Mouse (Mus musculus) mouse trophoblast stem cell (cell line): ENCODE measurements around the gene Nuak2.

Source experiments
- in situ Hi-C, 2 experiments: fragments of 300-500 bp; cut with MseI, MboI; formaldehyde crosslinking; loops; 2 replicates in 1 of 2; 3 replicates in 1 of 2; pipeline ENCODE4 v1.15.1; 2025

Gene Nuak2

DNA sequence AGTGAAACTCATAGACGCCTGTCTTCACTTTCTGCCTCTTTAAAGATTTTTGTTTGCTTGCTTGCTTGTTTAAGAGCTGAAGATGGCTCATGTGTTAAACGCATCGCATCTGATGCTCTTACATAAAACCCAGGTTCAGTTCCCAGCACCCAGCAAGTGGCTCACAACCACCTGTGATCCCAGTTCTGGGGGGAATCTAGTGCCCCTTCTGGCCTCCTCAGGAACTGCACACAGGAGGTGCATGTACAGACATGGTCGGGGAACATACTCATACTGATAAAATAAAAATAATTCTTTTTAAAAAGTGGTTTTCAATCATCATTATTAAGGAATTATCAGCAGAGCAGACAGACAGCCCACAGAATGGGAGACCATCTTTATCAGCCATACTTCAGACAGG, 35.1 kb downstream of the Nuak2 start:
- in situ Hi-C loops: no loop called here

DNA sequence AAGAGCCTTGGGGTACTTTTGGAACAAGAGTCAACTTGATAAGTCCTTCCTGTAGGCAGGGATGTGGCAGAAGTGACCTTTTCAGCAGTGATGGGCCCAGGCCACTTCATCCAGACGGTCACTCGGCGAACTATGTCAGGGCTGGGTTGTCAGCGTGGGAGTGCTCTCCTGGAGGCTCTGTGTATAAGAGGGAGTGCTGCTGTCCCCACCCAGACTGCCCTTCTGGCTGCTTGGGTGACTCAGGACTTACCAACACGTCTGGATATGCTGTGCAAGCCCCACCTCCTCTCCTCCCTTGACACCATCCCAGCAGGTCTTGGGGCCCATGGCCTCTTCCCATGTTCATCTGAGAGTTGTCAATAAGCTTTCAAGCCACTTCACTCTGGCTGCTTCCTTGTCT, 37.5 kb downstream of the Nuak2 start:
- in situ Hi-C loops: no loop called here

DNA sequence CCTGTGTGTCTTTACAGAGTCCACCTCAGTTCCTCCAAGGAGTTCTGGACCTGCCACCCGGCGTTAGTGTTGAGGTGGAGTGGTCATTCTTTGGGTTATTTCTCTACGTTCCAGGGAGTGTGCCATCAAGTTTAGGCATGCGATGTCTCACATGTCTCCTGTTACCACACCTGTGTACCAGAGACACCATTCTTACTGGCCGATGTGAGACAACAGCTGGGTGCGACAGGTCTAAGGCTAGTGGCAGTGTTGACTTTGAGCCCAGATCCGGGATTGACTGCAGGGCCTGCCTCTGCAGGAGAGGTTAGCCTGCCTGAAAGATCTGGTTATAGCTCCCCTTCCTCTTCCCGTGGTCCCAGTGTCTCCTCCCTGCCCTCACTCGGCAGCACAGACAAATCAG, 38.3 kb downstream of the Nuak2 start:
- in situ Hi-C loops: no loop called here

DNA sequence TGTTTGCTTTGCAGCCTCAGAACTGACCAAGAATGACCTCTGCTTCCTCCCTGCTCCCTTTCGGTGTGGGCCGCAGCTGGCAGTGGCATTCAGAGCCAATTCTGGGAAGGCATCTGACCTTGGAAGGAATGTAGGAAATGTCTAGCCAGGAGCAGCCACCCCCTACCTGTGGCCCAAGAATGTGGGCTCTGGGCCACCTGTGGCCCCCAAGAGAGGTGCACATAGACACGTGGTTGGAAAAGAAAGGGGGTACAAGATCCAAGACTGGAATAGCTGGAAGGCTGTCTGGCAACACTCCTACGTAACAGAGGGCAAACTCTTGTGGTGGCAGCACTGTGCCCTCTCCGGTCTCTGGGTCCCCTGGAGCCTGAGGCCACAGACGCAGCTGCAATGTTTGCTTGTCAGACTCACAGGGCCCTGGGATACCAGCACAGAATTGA, 39.3 kb downstream of the Nuak2 start:
- in situ Hi-C loops: loop anchor here (5.0 kb wide), 1 partner anchor 43 kb away; no protein-coding TSS in a partner anchor

DNA sequence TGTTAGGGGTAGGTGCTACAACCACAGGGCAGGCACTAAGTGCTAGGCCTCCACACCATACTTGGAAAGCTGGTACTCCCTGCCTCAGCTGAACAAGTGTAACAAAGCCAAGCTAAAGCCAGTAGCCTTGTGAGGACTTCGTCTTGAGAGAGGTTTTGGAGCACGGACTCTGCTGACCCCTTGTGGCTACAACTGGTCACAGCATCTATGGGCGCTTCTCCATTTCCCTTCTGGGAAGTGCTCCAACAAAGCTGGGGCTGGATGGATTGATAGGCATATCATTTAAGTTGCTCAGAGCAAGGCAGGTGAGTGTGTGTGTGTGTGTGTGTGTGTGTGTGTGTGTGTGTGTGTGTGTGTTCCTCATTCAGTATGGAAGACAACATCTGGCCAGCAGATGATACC, 39.9 kb downstream of the Nuak2 start:
- in situ Hi-C loops: loop anchor here (5.0 kb wide), 1 partner anchor 44 kb away; no protein-coding TSS in a partner anchor

DNA sequence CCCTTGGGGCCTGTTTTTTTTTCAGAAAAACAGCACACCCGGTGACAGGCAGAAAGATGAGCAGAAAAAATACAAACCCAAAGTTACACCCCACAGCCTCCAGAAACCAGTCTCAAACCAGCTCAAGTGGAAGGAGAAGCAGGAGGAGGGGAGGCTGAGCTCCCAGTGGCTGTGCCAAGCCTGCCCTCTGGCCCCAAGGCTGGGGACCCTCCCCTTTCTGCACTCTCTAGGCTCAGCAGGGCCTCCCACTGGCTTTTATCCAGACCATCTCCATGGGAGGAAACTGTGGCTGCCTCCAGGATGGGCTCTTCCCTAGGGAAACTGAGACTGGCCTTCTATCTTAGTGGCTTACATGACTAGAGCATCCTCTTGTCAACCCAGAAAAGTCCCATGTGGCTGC, 40.9 kb downstream of the Nuak2 start:
- in situ Hi-C loops: loop anchor here (5.0 kb wide), 1 partner anchor 45 kb away; no protein-coding TSS in a partner anchor

DNA sequence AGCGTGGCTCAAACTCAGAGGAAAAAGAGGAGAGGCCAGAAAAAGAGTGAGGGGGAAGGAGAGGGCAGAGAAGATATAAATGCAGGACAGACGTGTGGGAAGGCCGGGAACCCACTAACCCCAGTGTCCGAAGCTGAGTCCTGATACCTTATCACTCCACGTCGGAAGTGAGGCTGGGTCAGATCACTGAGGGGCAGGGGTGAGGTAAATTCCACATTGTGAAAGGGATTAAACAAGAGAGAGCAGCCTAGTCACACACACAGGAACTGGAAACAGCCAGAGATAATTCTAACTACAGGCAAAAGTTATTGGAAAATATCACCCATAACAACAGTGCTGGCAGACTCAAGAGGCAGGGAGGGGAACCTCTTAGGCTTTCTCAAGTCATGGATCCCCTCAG, 46.0 kb downstream of the Nuak2 start:
- in situ Hi-C loops: no loop called here

DNA sequence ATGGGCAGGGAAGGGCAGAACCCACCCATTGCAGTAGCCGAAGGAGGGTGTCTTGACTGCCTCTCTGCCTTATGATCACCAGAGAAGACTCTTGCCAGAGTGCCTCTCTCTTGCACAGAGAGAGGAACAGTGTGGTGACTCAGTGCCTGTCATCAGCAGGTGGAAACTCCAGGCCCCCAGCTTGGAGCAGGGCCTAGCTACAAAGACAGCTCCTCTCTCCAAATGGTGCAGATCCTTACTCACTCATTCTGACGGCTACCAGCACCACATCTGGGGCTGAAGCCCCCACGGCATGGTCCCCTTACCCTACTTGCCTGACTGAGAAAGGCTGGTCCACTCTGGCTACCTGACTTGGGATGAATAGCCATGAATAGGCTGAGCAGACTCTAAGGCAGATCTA, 48.5 kb downstream of the Nuak2 start:
- in situ Hi-C loops: no loop called here

DNA sequence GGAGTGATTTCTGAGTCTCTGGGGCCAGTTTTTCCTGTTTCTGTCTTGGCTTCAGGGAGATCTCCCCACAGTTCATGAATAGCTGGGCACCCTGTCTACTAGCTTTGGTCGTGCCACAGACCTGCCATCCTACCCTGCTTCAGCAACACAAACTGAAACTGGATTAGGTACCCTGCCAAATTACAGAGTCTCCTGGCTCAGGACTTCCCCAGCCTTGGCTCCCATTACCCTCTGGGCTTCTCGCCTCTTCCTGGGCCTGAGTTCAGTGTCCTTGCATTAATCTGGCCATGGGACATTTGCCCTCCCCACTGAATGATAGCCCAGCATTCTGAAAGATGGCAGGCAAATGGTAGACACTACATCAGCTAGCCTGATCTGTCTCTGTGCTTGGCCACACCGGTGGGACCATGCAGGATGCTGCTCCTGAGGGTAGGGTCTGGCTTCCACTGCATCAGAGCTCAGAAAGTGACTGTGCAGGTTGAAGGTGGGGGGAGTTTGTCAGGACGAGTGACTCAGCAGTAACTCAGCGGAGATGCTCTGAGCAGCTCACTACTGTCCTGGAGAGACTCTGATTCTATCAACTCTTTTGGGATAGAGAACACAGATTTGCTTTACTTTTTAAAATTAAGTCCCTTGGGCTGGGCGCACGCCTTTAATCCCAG, 49.1 kb downstream of the Nuak2 start:
- in situ Hi-C loops: no loop called here

DNA sequence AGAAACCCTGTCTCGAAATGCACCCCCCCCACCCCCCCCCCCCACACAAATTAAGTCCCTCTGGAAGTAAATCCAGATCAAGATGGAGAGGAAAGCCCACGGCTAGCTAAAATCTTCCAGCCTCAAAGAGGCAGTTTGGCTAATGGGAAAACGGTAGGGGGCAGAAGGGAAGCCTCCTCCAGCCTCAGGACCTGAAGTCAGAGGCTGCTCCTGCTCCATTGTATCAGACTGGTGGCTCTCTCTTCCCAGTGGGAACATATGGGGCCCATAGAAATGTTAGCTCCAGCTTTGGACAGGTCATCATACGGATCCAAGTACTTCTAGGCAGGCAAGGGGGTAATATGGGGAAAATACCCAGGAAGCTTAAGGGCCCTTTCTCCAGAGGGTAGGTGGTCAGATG, 49.7 kb downstream of the Nuak2 start:
- in situ Hi-C loops: no loop called here

DNA sequence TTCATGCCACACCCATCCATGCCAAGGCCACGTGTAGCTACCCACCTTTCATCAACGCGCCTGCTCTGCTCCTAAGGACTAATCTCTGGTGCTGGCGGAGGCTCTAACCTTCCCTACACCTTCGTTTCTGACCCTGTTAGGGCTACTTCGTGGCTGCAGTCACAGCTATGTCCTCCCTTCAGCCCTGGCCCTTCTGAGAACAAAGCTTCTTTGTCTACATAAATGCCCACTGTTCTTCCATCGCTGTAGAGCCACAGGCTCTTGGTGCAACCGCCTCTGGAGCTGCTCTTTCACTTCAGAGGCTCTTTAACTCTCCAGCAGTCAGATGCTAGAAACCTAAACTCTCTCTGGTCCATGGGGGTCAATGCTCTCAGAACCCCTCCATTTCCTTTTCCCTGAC, 50.3 kb downstream of the Nuak2 start:
- in situ Hi-C loops: no loop called here

DNA sequence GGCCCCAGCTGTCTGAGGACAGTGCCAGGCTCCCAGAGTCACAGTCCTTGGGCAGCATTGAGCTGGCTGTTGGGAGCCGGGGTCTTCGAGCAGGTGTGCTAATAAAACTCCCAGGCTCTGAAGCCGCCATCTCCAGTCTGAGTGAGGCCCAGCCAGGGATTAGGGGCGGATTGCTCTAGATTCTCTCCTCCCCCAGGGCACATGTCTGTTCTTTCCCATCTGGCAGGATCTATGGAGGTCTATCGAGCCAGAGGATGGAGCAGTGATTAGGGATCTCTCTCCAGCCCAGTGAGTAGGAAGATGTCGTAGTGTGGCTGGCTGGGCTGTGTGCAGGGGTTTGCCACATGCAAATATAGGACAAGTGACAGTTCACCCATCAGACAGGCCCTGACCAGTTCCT, 51.0 kb downstream of the Nuak2 start:
- in situ Hi-C loops: no loop called here

DNA sequence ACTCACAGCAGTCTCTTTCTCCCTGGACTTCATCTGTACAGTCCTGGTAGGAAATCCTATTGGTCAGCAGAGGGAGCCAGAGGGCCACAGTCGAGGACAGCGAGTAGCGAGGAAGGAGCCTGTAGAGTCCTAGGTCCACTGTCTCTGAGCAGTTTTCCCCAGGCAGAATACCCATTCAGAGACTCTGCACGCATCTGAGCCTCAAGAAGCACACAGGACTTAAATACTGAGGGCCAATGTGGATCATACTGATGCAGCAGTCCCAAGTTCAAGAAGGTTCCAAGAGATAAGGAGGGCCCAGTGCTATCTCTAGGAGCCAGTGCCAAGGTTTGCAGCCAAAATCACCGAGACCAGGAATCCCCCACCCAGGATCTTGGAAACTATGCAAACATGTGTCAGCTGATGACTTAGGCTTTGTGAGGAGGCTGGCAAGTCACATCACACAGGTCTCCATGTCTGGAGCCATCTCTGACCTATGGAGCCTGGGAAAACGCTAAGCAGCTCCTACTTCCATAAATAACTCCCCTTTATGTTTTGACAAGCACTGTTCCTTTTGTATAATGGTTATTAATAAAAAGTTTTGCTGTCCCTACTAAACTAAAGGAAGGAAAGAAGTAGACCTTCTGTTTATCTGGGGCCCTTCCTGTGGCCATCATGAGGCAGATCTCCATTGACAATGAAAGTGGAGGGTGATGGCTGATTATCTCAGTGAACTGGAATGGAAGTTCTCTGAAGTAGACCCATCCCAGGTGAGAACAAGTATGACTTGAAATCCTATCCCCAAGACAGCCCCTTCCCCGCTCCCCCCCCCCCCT, 52.0 kb downstream of the Nuak2 start:
- in situ Hi-C loops: no loop called here

DNA sequence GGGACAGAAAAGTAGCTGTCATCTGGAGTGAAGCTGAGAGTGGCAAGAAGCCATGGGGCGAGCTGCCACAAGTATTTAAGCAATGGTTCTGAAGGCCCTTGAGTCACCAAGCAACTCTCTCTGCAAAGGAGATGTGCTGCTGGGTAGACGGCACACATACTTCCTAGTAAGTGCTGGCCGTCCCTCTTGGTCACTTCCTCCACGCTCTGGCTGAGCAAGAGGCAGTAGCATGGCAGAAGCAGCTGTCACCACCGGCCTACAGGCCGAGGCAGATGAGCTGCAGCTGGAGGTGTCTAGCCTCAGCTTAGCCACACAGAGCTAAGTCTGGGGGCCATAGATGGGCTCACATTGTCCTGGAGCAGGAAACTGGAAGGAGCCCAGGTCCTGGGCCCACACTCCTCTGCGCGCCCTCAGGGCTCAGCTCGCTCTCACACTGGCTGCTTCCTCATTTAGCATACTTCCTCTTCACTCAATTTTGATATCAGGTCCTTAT, 54.8 kb downstream of the Nuak2 start:
- in situ Hi-C loops: no loop called here

DNA sequence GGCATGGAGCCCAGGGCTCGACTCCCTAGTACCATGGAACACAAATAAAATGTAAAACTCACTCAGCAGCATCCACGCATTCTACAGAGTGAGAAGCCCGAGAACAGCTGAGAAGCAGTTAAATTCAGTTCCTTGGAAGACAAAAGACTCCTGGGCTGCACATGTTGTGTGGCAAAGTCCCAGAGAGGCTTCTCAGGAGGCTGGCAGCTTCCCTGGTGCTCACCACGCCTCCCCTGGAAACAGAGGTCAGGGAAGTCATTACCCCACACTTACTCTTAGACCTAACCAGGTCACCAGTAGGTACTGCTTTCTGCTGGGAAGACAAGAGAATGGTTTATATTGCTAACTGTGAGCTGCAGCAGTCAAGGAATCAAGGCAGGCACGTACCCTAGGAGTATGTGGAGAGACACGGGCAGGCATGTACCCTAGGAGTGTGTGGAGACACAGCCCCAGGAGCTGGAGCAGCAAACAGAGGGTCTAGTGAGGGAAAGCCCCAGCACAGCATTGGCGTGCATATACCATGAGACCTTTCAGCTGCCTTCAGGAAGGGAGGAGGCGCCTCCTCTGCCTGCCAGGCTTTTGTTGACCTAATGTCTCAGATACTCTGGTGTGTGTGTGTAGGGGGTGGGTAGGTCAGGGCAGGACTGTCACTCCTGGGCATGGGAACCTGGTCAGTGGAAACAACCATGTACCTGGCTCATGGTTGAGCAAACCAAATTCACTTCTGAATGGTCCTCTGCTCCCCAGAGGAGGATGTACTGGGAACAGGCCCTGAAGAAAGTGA, 55.6 kb downstream of the Nuak2 start:
- in situ Hi-C loops: no loop called here

DNA sequence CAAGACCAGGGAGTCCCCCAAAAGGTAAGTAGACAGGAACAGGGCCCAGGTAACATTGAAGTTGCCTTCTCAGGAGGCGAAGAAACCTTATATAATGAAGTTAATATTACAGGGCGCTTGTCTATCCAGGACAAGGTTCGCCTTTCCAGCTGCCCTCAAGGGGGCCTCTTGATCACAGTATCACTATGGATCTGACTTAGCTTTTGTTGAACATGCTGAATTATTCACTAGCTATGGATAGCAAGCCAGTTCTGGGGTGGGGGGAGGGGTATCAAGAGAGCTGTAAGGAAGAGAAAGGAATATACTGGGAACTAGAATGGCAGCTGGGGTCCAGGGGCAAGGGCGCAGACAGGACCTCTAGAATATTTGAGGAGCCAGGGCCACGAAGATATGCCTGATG, 56.4 kb downstream of the Nuak2 start:
- in situ Hi-C loops: no loop called here

DNA sequence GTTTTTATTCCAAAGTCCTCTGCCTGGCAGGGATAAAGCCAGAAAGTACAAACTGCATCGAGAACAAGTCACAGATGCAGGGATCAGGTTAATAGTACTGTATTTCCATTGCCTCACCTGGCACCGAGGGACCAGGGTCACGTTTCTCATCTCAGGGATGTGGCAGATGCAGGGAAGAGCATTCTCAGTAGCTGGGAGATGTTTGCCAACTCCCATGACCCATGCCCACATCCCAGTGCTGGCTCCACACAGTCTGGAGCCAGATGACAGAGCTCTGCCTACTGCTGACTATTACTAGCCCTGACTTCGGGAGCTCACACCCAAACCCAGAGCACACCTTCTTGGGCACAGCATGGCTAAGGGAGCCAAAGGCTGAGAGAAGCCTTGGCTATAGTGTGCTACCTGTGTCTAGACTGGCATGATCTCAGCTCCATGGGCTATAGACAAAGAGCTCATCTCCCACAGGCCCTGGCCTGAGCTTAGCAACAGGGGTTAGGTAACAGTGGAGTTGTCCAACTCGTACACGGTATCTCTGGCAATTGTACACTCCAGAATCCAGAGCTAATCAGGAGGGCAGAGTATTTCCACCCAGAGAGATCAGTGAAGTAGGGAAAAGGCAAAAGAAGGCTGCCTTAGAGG, 57.1 kb downstream of the Nuak2 start:
- in situ Hi-C loops: no loop called here

DNA sequence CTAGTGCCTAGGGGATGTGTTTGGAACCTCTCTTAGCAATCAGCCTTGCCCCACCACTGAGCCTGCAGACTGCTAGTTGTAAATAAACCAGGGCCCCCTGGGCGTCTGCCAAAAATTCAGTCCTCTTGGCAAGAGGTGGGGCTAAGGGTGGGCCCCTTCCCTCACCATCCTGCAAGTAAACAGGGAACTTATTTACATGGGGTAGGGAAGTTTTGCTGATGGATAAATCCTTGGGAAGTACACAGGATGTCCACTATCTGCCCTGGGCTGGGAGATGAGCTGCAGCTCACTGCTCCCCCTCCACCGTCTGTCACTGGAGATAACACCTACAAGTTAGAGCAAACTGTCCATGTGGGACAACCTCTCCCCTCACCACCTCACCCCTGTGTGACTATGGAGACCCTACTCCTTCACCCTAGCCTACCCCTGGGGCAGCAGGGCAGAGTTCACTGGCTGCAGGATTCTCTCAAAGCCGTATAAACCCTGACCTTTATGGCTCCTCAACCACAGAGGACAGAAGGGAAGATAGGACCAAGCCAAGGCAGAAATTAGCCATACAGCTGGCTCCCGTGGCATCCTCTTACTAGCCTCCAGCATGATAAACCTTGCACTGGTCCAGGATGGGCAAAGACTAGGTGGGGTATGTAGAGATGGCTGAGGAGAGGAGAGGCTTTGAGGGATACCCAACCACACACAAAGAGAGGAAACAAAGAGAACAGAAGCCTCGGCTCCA, 58.4 kb downstream of the Nuak2 start:
- in situ Hi-C loops: no loop called here

DNA sequence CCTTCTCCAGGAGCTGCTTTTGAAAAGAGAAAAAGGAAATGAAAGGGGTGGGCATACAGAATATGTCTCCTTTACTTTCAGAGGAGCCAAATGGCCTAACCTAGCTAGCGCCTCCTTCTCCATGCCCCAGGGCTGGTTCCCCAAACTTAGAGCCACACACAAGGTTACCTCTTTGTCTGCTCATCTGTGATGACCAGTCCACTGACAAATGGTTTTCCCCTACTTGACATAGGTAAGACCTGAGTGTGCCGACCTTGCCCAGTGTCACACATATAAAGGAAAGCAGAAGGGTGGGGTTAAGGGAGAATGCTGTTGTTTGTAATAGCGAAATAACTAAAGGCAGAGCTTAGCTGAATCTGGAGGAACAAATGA, 58.9 kb downstream of the Nuak2 start:
- in situ Hi-C loops: no loop called here

DNA sequence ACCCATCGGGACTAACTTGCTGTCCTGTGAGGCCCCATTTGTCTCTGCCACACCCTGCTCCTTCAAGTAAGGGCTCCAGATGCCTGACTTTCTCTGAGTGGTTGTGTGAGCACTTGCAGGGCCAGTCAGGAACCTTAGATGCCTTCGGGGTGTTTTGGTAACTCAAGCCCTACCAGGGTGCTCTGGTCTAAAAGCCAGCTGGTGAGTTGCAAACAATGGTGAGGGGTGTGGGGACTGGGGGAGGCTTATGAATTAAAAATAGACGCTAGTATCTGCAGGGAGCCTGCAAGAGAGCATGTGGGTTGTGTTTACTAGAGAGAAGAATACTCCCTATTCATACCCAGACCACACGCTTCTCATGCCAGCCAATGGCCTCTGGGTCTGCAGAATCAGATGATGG, 59.3 kb downstream of the Nuak2 start:
- in situ Hi-C loops: no loop called here
